Mouse (Mus musculus) cortical plate, adult 2 months (tissue): ENCODE data around the gene Fgl2.

ENCODE experiments used
- CTCF ChIP-seq: fragments of 200-500 bp; IDR thresholded peaks from 2 replicates; pipeline ENCODE4 v1.5.1; 2011; ENCODE audit warnings: mild to moderate bottlenecking, control low read depth, low read length; ENCODE audit not compliant: insufficient read depth; ENCODE audit errors: extremely low read depth
- POLR2A ChIP-seq: fragments of 200-500 bp; IDR thresholded peaks from 2 replicates; pipeline ENCODE4 v1.6.1; 2011; ENCODE audit warnings: mild to moderate bottlenecking, low read length, control low read depth; ENCODE audit not compliant: insufficient read depth; ENCODE audit errors: extremely low read depth

- no peak for TF ChIP-seq CTCF
- TF ChIP-seq POLR2A, result no peak
Observed at GRCm38 (mm10) chr5:21386432-21386831, 14.0 kb downstream of the Fgl2 start.
